Mouse (Mus musculus) neural tube, embryonic 12.5 days (tissue): Measurements from ENCODE around the gene Gpsm1. TPM values are rescaled to one million over a fixed set of nuclear protein-coding genes. Genes with fewer than 3 reads are reported as not detected.

Experiments used
- ATAC-seq: fragments of 200-750 bp; cut with Nextera tagmentation; 2 replicates; pipeline ENCODE4 v1.8.0; 2017; ENCODE audit warnings: low read depth, mild to moderate bottlenecking, moderate TSS enrichment, moderate library complexity; ENCODE audit not compliant: low FRiP score
- H3K27ac ChIP-seq: fragments of 300-500 bp; sonication (generic); 2 replicates; pipeline ENCODE4 v1.5.1; 2016
- H3K27me3 ChIP-seq: fragments of 300-500 bp; sonication (generic); replicated peaks from 2 replicates; pipeline ENCODE4 v1.6.1; 2016; ENCODE audit warnings: mild to moderate bottlenecking
- H3K36me3 ChIP-seq: fragments of 300-500 bp; sonication (generic); 2 replicates; pipeline ENCODE4 v1.6.1; 2016; ENCODE audit warnings: mild to moderate bottlenecking
- H3K4me1 ChIP-seq: fragments of 300-500 bp; sonication (generic); 2 replicates; pipeline ENCODE4 v1.6.1; 2016
- H3K4me2 ChIP-seq: fragments of 300-500 bp; sonication (generic); replicated peaks from 2 replicates; pipeline ENCODE4 v1.6.1; 2016; ENCODE audit warnings: mild to moderate bottlenecking
- H3K4me3 ChIP-seq: fragments of 300-500 bp; sonication (generic); 2 replicates; pipeline ENCODE4 v1.5.1; 2016
- H3K9ac ChIP-seq: fragments of 300-500 bp; sonication (generic); 2 replicates; pipeline ENCODE4 v1.6.1; 2016; ENCODE audit warnings: mild to moderate bottlenecking
- H3K9me3 ChIP-seq: fragments of 300-500 bp; sonication (generic); 2 replicates; pipeline ENCODE4 v1.6.1; 2016; ENCODE audit warnings: mild to moderate bottlenecking
- WGBS: fragments of 180-500 bp; shearing (Covaris S2); methylation state at CpG from one replicate; pipeline ENCODE4 v1.1.7; 2016; 5-methylcytosine and 5-hydroxymethylcytosine counted together
- polyA plus RNA-seq: library from polyadenylated mRNA; unstranded; fragments of >200 nt; fragmentation: Nextera tagmentation; extraction: Ambion mirVana; gene quantifications from 2 replicates; pipeline ENCODE4 v1.2.1, GENCODE M21; 2016

The Gpsm1 gene
- 112 and 118 TPM in 2 replicates for polyA plus RNA-seq

DNA sequence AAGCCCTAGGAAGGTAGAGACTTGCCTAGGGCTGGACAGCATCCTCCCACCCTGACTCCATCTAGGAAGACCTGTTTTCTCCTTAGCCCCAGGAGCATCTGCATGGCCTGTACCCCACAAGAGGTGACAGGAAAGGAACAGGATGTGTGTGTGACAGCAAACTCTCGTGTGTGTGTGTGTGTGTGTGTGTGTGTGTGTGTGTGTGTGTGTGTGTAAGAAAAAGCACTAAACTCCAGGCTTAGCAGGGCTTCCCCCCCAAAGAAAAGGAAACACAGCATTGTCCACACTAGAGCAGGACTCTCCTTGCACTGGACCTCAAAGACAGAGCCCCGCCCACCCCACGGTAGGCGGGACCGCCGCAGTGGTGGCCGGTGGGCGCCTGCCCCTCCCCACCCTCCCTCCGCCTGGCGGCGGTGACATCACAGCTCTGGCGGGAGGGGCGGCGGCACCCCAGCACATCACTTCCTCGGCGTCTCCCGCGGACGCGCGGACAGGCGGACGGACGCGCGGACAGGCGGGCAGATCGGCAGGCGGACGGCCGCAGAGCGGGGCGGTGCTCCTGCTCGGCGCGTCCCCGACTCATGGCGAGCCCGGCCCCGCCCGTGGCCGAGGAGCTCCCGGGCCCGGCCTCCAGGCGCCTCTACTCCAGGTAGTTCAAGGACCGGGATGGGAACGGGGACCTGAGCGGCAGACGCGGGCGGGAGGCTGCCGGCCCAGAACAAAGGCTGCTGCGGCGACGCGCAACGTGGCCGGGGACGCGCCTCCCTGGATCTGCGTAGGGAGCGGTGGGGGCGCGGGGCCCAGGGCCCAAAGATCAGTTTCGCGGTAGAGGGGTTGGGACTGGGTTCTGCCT, at the start of gene Gpsm1:
TSS of gene Gpsm1 (plus strand) at position 444 of the 853 bp plus-strand sequence.
- peak within 1 kb of the TSS; percentile 91 for H3K4me3 ChIP-seq
- no peaks in the 10 kb centered on the region for H3K9me3 ChIP-seq
- peaks cover 58% of the 10 kb centered on the region for H3K4me1 ChIP-seq
- WGBS = 1% methylated on average over 64 of the region's 66 CpGs
- H3K9ac ChIP-seq = peak within 1 kb of the TSS; percentile 94
- ATAC-seq = peak; percentile 90
- peak within 1 kb of the TSS; percentile 95 for H3K4me2 ChIP-seq
- H3K36me3 ChIP-seq = no peaks in the 10 kb centered on the region
- no peaks in the 10 kb centered on the region for H3K27me3 ChIP-seq
- H3K27ac ChIP-seq = peak within 1 kb of the TSS; percentile 93

DNA sequence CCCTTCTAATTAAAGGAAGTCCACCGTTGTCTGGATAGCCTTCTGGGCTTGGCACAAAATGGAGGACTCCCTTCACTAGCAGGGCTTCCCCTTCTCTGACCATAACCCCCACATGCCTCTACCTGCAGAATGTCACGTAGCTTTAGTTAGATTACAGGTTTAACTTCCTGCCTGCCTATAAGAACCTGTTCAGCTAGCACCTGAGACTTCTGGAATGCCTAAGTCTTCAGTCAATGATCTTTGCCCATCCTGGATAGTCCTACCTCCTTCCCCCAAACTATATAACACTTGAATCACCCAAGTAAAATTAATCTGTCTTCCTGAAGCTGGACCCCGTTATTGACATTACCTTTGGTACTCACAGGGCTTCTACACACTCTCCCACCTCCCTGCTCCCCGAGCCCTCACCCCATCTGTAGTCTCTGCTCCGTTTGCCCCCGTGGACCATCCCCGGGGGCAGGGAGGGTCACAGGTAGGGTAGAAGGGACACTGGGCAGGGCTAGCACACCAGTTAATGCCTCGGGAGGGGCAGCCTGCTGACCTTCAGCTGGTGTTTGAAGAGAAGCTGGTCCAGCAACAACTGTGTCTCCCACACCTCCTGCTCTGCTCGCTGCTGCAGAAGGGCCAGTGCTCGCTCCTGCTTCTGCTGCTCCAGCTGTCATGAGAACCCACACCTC, 49.1 kb upstream of the Gpsm1 start:
- Histone ChIP-seq H3K27ac (no peak overlapping the region), H3K9me3 (no peaks in the 10 kb centered on the region), H3K4me3 (no peak overlapping the region), H3K27me3 (no peaks in the 10 kb centered on the region; the same call in 1 of the 2 replicates), H3K36me3 (no peaks in the 10 kb centered on the region), H3K4me2 (no peak overlapping the region), H3K4me1 (0 out of 2 replicates have a peak, but pooled peaks cover 3% of the 10 kb centered on the region), H3K9ac (no peak overlapping the region)
- WGBS = 86% methylated on average over 10 of the region's 10 CpGs
- no peak for ATAC-seq

DNA sequence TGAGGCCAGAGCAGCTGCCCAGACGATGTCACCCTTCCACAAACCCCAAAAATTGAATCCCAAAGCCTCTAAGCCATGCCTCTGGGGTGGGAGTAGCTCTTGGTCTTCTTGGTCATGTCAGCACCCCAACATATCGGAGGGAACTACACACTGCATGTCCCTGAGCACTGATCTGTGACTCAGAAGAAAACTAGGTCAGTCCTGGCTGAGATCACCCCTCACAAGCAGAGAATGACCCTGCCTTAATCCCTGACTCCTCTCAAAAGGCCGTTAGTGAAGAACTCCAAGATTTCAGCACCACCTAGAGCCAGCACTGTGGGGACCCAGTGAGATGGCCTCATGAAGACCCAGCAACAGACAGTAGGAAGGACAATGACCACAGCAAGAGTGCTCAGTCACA, 47.1 kb upstream of the Gpsm1 start:
- no peak overlapping the region for H3K27ac ChIP-seq
- no peak overlapping the region for H3K4me3 ChIP-seq
- H3K9me3 ChIP-seq = no peaks in the 10 kb centered on the region
- H3K36me3 ChIP-seq = no peaks in the 10 kb centered on the region
- no peak for ATAC-seq
- 61% methylated on average over 3 of the region's 3 CpGs for WGBS
- H3K4me1 ChIP-seq = 0 out of 2 replicates have a peak, but pooled peaks cover 3% of the 10 kb centered on the region
- no peak overlapping the region for H3K9ac ChIP-seq
- H3K4me2 ChIP-seq = no peak overlapping the region
- H3K27me3 ChIP-seq = no peaks in the 10 kb centered on the region; the same call in 1 of the 2 replicates

DNA sequence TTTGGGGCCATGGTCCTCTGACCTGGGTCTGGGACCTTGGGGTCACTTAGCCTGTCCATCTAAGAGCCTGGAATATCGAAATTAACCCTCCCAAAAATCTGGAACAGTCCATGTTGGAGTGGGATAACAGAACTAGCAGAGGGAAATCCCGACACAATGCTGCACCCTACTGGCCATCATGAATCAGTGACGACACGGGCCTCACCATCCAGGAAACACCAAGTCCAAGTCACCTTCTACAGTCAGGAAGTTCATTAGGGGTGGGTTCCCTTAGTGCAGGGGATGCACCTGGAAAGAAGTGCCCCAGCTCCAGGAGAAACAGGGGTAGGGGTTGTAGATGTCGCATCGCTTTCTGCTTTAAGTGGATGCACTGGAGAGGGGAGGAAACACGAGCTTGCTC, 41.7 kb upstream of the Gpsm1 start:
- no peaks in the 10 kb centered on the region for H3K9me3 ChIP-seq
- 0 out of 2 replicates have a peak, but pooled peaks cover 3% of the 10 kb centered on the region for H3K4me1 ChIP-seq
- H3K9ac ChIP-seq = no peak overlapping the region
- no peak overlapping the region for H3K4me2 ChIP-seq
- H3K27me3 ChIP-seq = no peaks in the 10 kb centered on the region
- no peak overlapping the region for H3K27ac ChIP-seq
- H3K36me3 ChIP-seq = no peaks in the 10 kb centered on the region
- H3K4me3 ChIP-seq = no peak overlapping the region
- WGBS = 20% methylated on average over 7 of the region's 7 CpGs
- ATAC-seq = peak; percentile 29; the same call in 1 of the 2 replicates

DNA sequence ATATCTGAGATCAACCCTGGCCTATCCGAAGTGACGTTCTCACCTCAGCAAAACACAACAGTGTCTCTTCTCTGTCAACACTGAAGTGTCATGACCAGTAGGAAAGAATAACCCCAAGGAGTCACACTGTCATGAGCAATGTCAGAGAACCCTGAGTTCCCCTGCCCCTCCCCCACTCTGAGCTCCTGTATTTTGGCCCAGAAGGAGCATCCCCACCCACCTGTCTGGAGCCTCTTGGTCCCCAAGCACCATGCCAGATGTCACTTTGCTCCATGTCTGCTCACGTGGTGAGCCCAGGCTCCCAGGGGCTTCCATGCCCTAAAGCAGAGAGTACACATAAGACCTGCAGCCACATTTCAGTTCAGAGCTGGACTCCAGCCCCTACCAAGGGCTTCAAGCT, 35.6 kb upstream of the Gpsm1 start:
- H3K36me3 ChIP-seq = no peaks in the 10 kb centered on the region
- no peak overlapping the region for H3K4me2 ChIP-seq
- WGBS = 79% methylated on average over 3 of the region's 3 CpGs
- no peaks in the 10 kb centered on the region for H3K4me1 ChIP-seq
- H3K9ac ChIP-seq = no peak overlapping the region
- H3K27me3 ChIP-seq = no peaks in the 10 kb centered on the region
- no peak overlapping the region for H3K4me3 ChIP-seq
- ATAC-seq = no peak
- H3K9me3 ChIP-seq = no peaks in the 10 kb centered on the region
- H3K27ac ChIP-seq = no peak overlapping the region

DNA sequence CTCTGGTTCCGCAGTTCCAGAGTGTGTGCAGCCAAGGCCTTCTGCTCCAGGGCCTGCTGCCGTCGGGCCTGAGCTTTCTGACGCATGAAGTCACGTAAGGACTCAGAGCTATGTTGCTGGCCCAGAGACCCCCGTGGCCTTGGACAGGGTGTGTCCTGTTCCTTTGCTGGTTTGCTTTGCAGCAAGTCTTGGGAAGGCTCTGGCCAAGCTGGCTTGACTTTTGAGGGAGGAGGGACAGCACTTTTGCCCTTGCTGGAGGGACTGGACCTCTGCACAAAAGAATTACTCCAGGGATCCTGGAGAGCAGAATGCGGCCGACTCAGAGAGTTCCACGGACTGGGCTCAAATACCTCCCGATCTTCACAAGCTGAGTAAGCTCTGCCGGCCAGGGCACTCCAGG, 34.7 kb upstream of the Gpsm1 start:
- 78% methylated on average over 11 of the region's 11 CpGs for WGBS
- no peaks in the 10 kb centered on the region for H3K36me3 ChIP-seq
- H3K27ac ChIP-seq = no peak overlapping the region
- H3K4me3 ChIP-seq = no peak overlapping the region
- ATAC-seq = no peak
- no peaks in the 10 kb centered on the region for H3K9me3 ChIP-seq
- no peaks in the 10 kb centered on the region for H3K27me3 ChIP-seq
- no peak overlapping the region for H3K9ac ChIP-seq
- H3K4me2 ChIP-seq = no peak overlapping the region
- peaks cover 1% of the 10 kb centered on the region; the same call in 1 of the 2 replicates for H3K4me1 ChIP-seq

DNA sequence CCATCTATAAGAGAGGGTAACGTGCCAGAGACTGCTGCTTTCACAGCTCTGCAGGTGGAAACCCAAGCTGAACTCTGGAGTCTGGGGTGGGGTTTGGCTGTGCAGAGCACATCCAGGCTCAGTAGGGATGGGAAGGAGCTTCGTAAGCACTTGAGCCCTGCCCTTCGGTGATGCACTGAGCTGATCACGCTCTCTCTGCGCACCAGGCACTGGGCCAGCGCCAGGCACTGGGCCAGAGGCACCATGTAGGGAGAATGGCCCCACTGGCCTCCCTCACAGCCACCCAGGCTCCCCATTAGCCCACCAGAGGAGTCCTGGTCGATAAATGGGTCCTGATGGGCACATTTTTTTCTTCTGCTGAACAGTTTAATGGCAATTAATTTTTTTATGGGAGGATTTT, 29.5 kb upstream of the Gpsm1 start:
- H3K9ac ChIP-seq = no peak overlapping the region
- 0 out of 2 replicates have a peak, but pooled peaks have one; percentile 29 for ATAC-seq
- H3K4me2 ChIP-seq = no peak overlapping the region
- no peaks in the 10 kb centered on the region for H3K9me3 ChIP-seq
- no peak overlapping the region for H3K4me3 ChIP-seq
- 61% methylated on average over 7 of the region's 7 CpGs for WGBS
- no peaks in the 10 kb centered on the region for H3K27me3 ChIP-seq
- H3K36me3 ChIP-seq = no peaks in the 10 kb centered on the region
- peaks cover 3% of the 10 kb centered on the region; the same call in 1 of the 2 replicates for H3K4me1 ChIP-seq
- no peak overlapping the region for H3K27ac ChIP-seq

DNA sequence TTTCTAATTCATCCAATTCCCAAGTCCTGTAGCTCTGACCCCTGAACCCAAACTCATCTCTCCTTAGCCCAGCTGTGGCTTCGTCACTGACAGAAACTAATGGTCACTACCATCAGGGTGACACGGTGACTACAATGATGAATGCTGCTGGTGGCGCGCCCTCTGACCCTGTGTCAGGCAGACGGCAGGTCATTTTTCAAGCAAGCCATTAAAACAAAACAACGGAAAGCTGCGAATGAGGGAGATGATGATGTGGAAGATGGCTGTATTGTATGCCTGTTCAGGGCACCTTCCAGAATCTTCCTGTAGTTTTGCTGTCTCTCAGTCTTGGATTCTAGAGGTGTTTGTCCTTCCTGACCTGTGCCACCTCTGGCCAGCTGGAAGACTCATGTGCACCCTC, 28.9 kb upstream of the Gpsm1 start:
- H3K4me3 ChIP-seq = no peak overlapping the region
- H3K9ac ChIP-seq = no peak overlapping the region
- no peak for ATAC-seq
- no peaks in the 10 kb centered on the region for H3K9me3 ChIP-seq
- 43% methylated on average over 7 of the region's 7 CpGs for WGBS
- H3K4me1 ChIP-seq = peaks cover 3% of the 10 kb centered on the region; the same call in 1 of the 2 replicates
- no peak overlapping the region for H3K4me2 ChIP-seq
- no peak overlapping the region for H3K27ac ChIP-seq
- H3K27me3 ChIP-seq = no peaks in the 10 kb centered on the region
- no peaks in the 10 kb centered on the region for H3K36me3 ChIP-seq

DNA sequence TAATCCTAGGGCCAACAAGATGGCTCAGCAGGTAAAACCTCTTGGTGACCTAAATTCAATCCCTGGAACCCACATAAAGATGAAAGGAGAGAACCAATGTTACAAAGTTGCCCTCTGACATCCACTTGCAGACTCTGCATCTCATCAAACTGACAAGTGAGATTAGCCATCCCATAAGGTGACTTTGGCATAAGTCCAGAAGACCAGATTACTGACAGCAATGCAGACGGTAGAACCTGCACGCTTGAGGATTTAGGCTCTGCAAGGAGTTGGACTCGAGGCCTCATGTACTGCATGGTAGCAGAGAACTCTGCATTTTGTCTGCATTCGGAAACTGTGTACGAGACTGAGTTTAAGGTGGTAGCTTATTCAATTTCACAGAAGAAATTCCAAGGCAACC, 25.2 kb upstream of the Gpsm1 start:
- Histone ChIP-seq H3K4me3 (no peak overlapping the region), H3K27me3 (no peaks in the 10 kb centered on the region), H3K9me3 (no peaks in the 10 kb centered on the region), H3K4me2 (no peak overlapping the region), H3K4me1 (peaks cover 3% of the 10 kb centered on the region; the same call in 1 of the 2 replicates), H3K9ac (no peak overlapping the region), H3K36me3 (no peaks in the 10 kb centered on the region), H3K27ac (no peak overlapping the region)
- WGBS = 90% methylated on average over 5 of the region's 5 CpGs
- no peak for ATAC-seq

DNA sequence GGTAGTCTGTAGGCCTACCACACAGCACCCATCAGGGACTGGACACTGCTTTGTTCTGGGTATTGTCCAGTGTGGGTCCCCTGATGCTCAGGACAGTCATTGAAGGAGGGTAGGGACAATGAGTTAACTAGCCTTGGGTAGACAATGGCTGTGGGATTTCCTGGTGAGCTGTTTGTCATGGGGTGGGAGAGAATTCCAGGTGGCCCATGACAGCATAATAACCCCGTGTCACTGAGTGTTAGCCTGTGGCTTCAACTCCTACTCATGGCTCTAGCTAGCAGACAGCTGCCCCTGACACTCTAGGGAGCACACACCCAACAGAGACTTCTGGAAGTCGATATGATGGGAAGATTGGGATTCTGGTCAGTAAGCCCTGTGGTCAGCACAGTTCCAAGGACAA, 20.9 kb upstream of the Gpsm1 start, which contains the start of gene Ccdc187:
TSS of gene Ccdc187 (minus strand) at position 101 of the 400 bp plus-strand sequence.
- 73% methylated on average over 2 of the region's 2 CpGs for WGBS
- Histone ChIP-seq H3K9ac (no peak within 1 kb of the TSS), H3K27me3 (no peaks in the 10 kb centered on the region), H3K4me1 (peaks cover 29% of the 10 kb centered on the region), H3K9me3 (no peaks in the 10 kb centered on the region), H3K4me2 (no peak within 1 kb of the TSS), H3K27ac (no peak within 1 kb of the TSS), H3K36me3 (no peaks in the 10 kb centered on the region), H3K4me3 (no peak within 1 kb of the TSS)
- no peak for ATAC-seq

DNA sequence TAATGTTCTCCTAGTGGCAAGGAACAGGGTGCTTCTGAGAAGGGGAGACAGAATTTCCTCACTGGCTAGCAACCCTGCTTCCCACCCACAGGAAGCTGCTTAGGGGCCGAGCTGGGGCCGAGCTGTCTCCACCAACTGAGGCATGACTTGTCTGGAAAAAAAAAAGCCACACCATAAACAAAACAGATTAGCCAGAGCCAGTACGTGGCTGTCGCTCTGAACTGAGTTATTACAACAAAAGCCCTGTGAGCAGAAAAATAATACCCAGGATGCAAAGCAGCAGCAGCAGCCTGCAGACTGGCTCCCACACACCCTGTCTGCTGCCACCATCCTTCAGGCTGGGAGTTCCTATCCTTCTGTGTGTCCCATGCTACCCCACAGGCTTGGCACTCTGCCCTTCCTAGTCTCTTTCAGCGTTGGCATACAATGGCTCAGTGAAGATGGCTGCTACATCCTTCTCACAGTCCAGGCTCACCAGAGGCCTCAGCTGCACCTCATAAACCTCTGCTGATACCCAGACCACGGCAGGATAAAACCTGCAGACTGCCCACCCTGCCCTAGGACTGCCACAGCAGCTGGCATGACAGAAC, 18.6 kb upstream of the Gpsm1 start:
- H3K27me3 ChIP-seq = no peaks in the 10 kb centered on the region
- peaks cover 42% of the 10 kb centered on the region for H3K4me1 ChIP-seq
- H3K36me3 ChIP-seq = no peaks in the 10 kb centered on the region
- H3K4me3 ChIP-seq = no peak overlapping the region
- no peak for ATAC-seq
- no peak overlapping the region for H3K9ac ChIP-seq
- H3K4me2 ChIP-seq = no peak overlapping the region
- no peaks in the 10 kb centered on the region for H3K9me3 ChIP-seq
- WGBS = 34% methylated on average over 6 of the region's 6 CpGs
- H3K27ac ChIP-seq = 0 out of 2 replicates have a peak overlapping the region, but pooled peaks have one; percentile 22
